Mouse (Mus musculus) left cerebral cortex, postnatal 36 days (tissue): ENCODE measurements around the gene Lmo2. TPM values are rescaled to one million over a fixed set of nuclear protein-coding genes. Genes with fewer than 3 reads are reported as not detected.

ENCODE experiments used
- DNase-seq, 2 experiments: peaks; one replicate each; pipeline ENCODE4 v3.0.0; 2021 to 2022; ENCODE audit warnings: low spot score in 2 of 2, mixed read lengths in 1 of 2
- intact Hi-C: fragments of 180-260 bp; cut with DNase I; formaldehyde crosslinking; loops from one replicate; pipeline ENCODE4 v1.15.1; 2025
- total RNA-seq, 2 experiments: library from RNA; stranded (reverse); gene quantifications; 2 replicates each; pipeline ENCODE4 v1.2.3; 2021

Lmo2 gene
- total RNA-seq, 2 experiments from 2014 or later, result 15.5 to 17.7 TPM

- intact Hi-C loops, result no loop called here
- no peak for DNase-seq
Observed at GRCm38 (mm10) chr2:103938573-103938972, 19.2 kb upstream of the Lmo2 start.

GRCm38 (mm10) chr2:103939003-103939402 is 18.8 kb upstream of the Lmo2 start:
- intact Hi-C loops, result no loop called here
- DNase-seq, result no peak

GRCm38 (mm10) chr2:103941085-103941484 is 16.7 kb upstream of the Lmo2 start:
- intact Hi-C loops, result no loop called here
- DNase-seq, result no peak

- intact Hi-C loops, result no loop called here
- no peak for DNase-seq
Observed at GRCm38 (mm10) chr2:103944859-103945258, 12.9 kb upstream of the Lmo2 start.

- no peak for DNase-seq
- intact Hi-C loops, result no loop called here
Observed at GRCm38 (mm10) chr2:103945571-103946092, 12.2 kb upstream of the Lmo2 start.

GRCm38 (mm10) chr2:103946892-103947291 is 10.9 kb upstream of the Lmo2 start:
- intact Hi-C loops, result no loop called here
- DNase-seq, result no peak

- no peak for DNase-seq
- intact Hi-C loops, result no loop called here
Observed at GRCm38 (mm10) chr2:103947982-103948655, 9.7 kb upstream of the Lmo2 start.

GRCm38 (mm10) chr2:103953050-103953835 is 4.5 kb upstream of the Lmo2 start:
- DNase-seq, result no peak
- intact Hi-C loops, result no loop called here

- DNase-seq, result no peak
- intact Hi-C loops, result no loop called here
Observed at GRCm38 (mm10) chr2:103955714-103956113, 2.1 kb upstream of the Lmo2 start.

GRCm38 (mm10) chr2:103956867-103957266 is 919 bp upstream of the Lmo2 start:
- no peak for DNase-seq

GRCm38 (mm10) chr2:103958634-103959033 is 848 bp downstream of the Lmo2 start:
- intact Hi-C loops, result no loop called here
- DNase-seq, result no peak

More at GRCm38 (mm10) chr2:103956867-103957266, 919 bp upstream of the Lmo2 start:
- intact Hi-C loops, result no loop called here

- intact Hi-C loops, result no loop called here
- DNase-seq, result no peak
Observed at GRCm38 (mm10) chr2:103959066-103959465, 1.3 kb downstream of the Lmo2 start.

- no peak for DNase-seq
- intact Hi-C loops, result no loop called here
Observed at GRCm38 (mm10) chr2:103959574-103959973, 1.8 kb downstream of the Lmo2 start.

- intact Hi-C loops, result no loop called here
- DNase-seq, result no peak
Observed at GRCm38 (mm10) chr2:103962349-103962748, 4.6 kb downstream of the Lmo2 start.

GRCm38 (mm10) chr2:103965391-103965790 is 7.6 kb downstream of the Lmo2 start:
- no peak for DNase-seq
- intact Hi-C loops, result no loop called here

- intact Hi-C loops, result no loop called here
- DNase-seq, result no peak
Observed at GRCm38 (mm10) chr2:103968186-103968585, 10.4 kb downstream of the Lmo2 start.

GRCm38 (mm10) chr2:103968919-103969436 is 11.2 kb downstream of the Lmo2 start:
- no peak for DNase-seq
- intact Hi-C loops, result no loop called here

- peak; percentile 61 to 63 for DNase-seq
- intact Hi-C loops, result no loop called here
Observed at GRCm38 (mm10) chr2:103969437-103970040, 11.8 kb downstream of the Lmo2 start.

GRCm38 (mm10) chr2:103970041-103970790 is 12.4 kb downstream of the Lmo2 start:
- intact Hi-C loops, result no loop called here
- DNase-seq, result peak; percentile 27 to 52
